Mouse (Mus musculus): Measurements from ENCODE around the gene Sart1. TPM values are rescaled to one million over a fixed set of nuclear protein-coding genes. Genes with fewer than 3 reads are reported as not detected.

Gene Sart1
- polyA plus RNA-seq, 2 experiments: 66.4 to 67.1 TPM

DNA sequence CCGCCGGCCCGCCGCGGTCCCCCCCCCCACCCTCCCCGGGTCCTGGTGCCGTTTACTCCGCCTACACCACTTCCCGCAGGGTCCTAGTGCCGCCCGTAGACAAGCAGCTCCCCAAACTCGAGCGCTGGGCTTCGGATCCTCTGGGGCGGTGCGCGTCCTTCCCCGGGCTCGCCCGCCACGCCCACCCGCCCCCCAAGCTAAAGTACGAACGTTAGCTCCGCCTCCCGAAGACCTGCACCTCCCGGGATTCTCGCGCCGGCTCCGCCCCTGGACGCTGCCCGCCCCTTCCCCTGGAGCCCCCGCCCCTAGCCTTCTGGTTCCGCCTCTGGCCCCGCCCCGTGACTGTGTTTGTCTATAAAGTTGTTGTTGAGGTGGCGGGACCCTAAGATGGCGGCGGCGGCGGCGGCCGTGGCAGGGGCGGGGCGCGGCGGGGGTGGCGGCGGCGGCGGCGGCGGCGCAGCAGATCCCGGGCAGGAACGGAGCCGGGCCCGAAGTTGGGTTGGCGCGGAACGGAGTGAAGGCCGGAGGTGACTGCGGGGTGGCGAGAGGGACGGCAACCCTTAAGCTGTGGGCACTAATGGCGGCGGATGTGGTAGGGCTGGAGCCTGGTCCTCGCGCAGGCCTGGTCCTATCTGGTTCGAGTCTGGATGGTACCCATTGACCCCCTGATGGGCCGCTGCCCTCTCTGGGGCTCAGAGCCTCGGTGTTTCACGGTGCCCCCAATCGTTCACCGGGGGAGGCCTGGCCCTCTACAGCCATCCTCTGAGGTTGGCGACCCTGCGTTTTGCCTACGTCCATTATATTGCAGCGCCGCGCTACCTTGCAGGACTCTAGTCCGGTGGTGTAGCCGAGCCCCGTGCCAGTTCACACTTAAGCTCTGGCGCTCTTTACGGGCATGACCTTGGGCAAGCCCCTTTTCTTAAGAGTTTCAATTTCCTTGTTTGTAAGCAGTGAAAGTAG, 36.6 kb upstream of the Sart1 start, which contains the start of the genes Drap1 and AI837181:
TSS of gene Drap1 (minus strand) at position 198 of the 960 bp plus-strand sequence.
TSS of gene AI837181 (plus strand) at position 363 of the 960 bp plus-strand sequence.
- peak; percentile 93 for ATAC-seq (ENCODE audit: low FRiP score, low read depth)
- under 1% methylated on average over 50 of the region's 87 CpGs for WGBS
- Histone ChIP-seq H3K27me3 (ENCODE audit: control insufficient read depth, insufficient read depth, low read length) (no peaks in the 10 kb centered on the region), H3K9me3 (ENCODE audit: control insufficient read depth, low read length) (no peaks in the 10 kb centered on the region), H3K4me1 (ENCODE audit: control insufficient read depth, insufficient read depth, low read length) (peaks cover 19% of the 10 kb centered on the region), H3K4me3 (replicated peaks; ENCODE audit: low read length) (peak within 1 kb of the TSS; percentile 91), H3K9ac (ENCODE audit: low read depth, low read length, severe bottlenecking) (peak within 1 kb of the TSS; percentile 90), H3K36me3 (ENCODE audit: control insufficient read depth, insufficient read depth, low read length) (peaks cover 55% of the 10 kb centered on the region), H3K27ac (replicated peaks; ENCODE audit: low read depth, low read length) (peak within 1 kb of the TSS; percentile 86), H3K4me2 (replicated peaks; ENCODE audit: low read depth, low read length, severe bottlenecking) (peak within 1 kb of the TSS; percentile 91)
- DNase-seq (ENCODE audit: low spot score): peak; percentile 98
- TF ChIP-seq POLR2A (IDR thresholded peaks at IDR 0.05; ENCODE audit: borderline replicate concordance, extremely low read depth, insufficient read depth, insufficient read length): 0 out of 2 replicates have a peak, but pooled peaks have one; percentile 31

DNA sequence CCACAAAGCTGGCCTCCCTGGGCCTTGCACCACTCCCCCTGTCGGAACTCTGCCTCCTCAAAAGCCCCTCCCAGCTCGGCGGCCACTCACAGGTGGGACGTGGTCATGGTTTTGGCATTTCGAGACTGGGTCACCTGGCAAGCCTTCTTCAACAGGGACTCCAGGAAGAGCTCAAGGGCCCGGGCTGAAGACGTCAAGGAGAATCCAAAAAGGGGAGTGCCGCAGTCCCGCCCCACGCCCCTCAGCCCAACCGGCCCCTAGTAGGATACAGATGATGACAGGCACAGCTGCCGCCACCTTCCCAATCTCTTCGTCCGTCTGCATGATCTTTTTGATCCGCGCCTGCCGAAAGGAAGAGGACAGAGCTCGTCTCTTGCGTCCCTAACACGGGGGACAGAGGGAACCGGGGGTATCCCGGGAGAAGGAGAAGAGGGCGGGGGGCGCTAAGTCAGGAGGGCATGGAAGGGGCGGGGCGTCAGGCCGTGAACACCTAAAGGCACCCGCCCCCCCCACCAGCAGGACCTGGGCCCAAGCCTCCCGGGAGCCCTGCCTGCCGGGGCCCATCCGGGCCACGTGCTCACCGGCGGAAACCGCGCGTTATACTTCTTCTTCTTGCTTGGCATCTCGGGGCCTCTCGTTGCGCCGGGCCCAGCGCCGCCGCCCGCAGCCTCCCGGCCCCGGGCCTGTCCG, 35.7 kb upstream of the Sart1 start:
- ATAC-seq (ENCODE audit: low FRiP score, low read depth): peak; percentile 67
- H3K4me3 ChIP-seq (replicated peaks; ENCODE audit: low read length): peak overlapping the region; percentile 91
- peak overlapping the region; percentile 83 for H3K9ac ChIP-seq (ENCODE audit: low read depth, low read length, severe bottlenecking)
- peaks cover 57% of the 10 kb centered on the region for H3K36me3 ChIP-seq (ENCODE audit: control insufficient read depth, insufficient read depth, low read length)
- WGBS: 0% methylated on average over 24 of the region's 48 CpGs
- peak; percentile 71 for DNase-seq (ENCODE audit: low spot score)
- H3K4me1 ChIP-seq (ENCODE audit: control insufficient read depth, insufficient read depth, low read length): peaks cover 19% of the 10 kb centered on the region
- no peaks in the 10 kb centered on the region for H3K27me3 ChIP-seq (ENCODE audit: control insufficient read depth, insufficient read depth, low read length)
- peak overlapping the region; percentile 86 for H3K27ac ChIP-seq (replicated peaks; ENCODE audit: low read depth, low read length)
- no peaks in the 10 kb centered on the region for H3K9me3 ChIP-seq (ENCODE audit: control insufficient read depth, low read length)
- H3K4me2 ChIP-seq (replicated peaks; ENCODE audit: low read depth, low read length, severe bottlenecking): peak overlapping the region; percentile 83
- TF ChIP-seq POLR2A (IDR thresholded peaks at IDR 0.05; ENCODE audit: borderline replicate concordance, extremely low read depth, insufficient read depth, insufficient read length): peak; percentile 47; the same call in 1 of the 2 replicates

DNA sequence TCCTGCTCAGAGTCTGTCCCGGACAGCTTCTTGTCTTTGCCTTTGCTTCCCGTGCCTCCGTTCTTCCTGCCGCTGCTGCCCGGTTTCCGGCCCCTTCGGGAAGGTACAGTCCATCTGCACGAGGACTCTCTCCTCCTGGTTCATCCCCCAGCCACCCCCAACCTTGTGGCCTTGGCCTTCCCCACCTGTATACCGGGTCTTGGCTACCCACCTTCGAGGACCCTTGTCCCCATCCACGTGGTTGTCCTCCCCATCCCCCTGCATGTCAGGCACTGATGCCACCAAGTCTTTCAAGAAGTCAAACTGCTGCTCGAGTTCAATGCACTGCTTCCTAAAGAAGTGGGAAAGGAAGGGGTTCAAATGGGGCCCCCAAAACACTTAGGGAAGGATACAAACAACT, 35.1 kb upstream of the Sart1 start:
- DNase-seq (ENCODE audit: low spot score) (no peak), ATAC-seq (ENCODE audit: low FRiP score, low read depth) (no peak)
- TF ChIP-seq POLR2A (IDR thresholded peaks at IDR 0.05; ENCODE audit: borderline replicate concordance, extremely low read depth, insufficient read depth, insufficient read length): no peak
- H3K27me3 ChIP-seq (ENCODE audit: control insufficient read depth, insufficient read depth, low read length): no peaks in the 10 kb centered on the region
- H3K4me3 ChIP-seq (replicated peaks; ENCODE audit: low read length): peak overlapping the region; percentile 91
- 61% methylated on average over 12 of the region's 12 CpGs for WGBS
- no peaks in the 10 kb centered on the region for H3K9me3 ChIP-seq (ENCODE audit: control insufficient read depth, low read length)
- H3K9ac ChIP-seq (ENCODE audit: low read depth, low read length, severe bottlenecking): peak overlapping the region; percentile 83
- peak overlapping the region; percentile 86 for H3K27ac ChIP-seq (replicated peaks; ENCODE audit: low read depth, low read length)
- H3K4me1 ChIP-seq (ENCODE audit: control insufficient read depth, insufficient read depth, low read length): peaks cover 19% of the 10 kb centered on the region
- peak overlapping the region; percentile 83 for H3K4me2 ChIP-seq (replicated peaks; ENCODE audit: low read depth, low read length, severe bottlenecking)
- peaks cover 57% of the 10 kb centered on the region for H3K36me3 ChIP-seq (ENCODE audit: control insufficient read depth, insufficient read depth, low read length)

DNA sequence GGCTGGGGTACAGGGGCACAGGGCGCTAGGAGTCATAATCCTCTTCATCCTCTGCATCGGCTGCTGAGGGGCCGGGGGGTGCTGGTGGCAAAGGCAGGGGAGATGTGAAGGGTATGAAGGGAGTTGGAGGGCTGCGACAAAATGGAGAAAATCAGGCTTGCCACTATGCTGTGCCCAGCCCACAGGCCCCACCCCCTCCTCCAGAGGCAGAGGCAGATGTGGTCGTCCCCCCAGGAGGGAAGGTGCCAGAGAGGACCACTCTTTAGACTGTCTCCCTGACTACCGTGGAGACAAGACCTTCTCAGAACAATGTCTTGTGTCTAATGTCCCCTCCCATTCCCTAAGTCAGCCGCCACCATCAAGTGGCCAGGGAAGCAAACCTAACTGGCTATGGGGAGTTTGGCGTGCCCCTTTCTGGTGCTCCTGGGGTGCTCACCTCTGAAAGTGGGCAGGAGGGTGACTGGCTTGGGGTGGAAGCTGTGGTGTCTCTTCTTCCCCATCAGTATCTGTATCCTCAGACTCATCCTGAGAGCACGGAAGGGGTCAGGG, 34.5 kb upstream of the Sart1 start:
- H3K4me1 ChIP-seq (ENCODE audit: control insufficient read depth, insufficient read depth, low read length): peaks cover 19% of the 10 kb centered on the region
- no peak overlapping the region for H3K27ac ChIP-seq (replicated peaks; ENCODE audit: low read depth, low read length)
- no peak for TF ChIP-seq POLR2A (IDR thresholded peaks at IDR 0.05; ENCODE audit: borderline replicate concordance, extremely low read depth, insufficient read depth, insufficient read length)
- H3K4me3 ChIP-seq (replicated peaks; ENCODE audit: low read length): peak overlapping the region; percentile 91; the same call in 1 of the 2 replicates
- no peak for ATAC-seq (ENCODE audit: low FRiP score, low read depth)
- 84% methylated on average over 9 of the region's 9 CpGs for WGBS
- 0 out of 2 replicates have a peak overlapping the region, but pooled peaks have one; percentile 83 for H3K9ac ChIP-seq (ENCODE audit: low read depth, low read length, severe bottlenecking)
- H3K9me3 ChIP-seq (ENCODE audit: control insufficient read depth, low read length): no peaks in the 10 kb centered on the region
- peak overlapping the region; percentile 83; the same call in 1 of the 2 replicates for H3K4me2 ChIP-seq (replicated peaks; ENCODE audit: low read depth, low read length, severe bottlenecking)
- H3K27me3 ChIP-seq (ENCODE audit: control insufficient read depth, insufficient read depth, low read length): no peaks in the 10 kb centered on the region
- H3K36me3 ChIP-seq (ENCODE audit: control insufficient read depth, insufficient read depth, low read length): peaks cover 58% of the 10 kb centered on the region
- no peak for DNase-seq (ENCODE audit: low spot score)

DNA sequence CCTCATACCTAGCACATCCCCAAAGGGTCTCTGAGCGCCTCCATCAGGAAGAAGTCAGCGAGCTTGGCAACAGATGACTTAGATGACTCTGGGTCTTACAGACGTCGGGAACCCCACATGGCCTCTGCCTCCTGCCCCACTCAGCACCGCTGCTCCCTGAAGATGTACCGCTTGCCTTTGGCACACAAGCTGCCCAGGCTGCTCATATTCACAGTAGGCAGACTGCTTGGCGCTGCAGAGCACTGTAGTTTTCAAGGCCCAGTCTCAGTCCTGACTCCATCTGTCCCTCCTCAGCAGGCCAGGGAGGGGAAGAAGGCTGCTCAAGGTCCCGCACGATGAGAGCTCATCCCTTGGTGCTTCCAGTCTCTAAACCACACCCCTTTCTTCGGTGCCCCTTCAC, 33.8 kb upstream of the Sart1 start:
- 89% methylated on average over 10 of the region's 10 CpGs for WGBS
- H3K36me3 ChIP-seq (ENCODE audit: control insufficient read depth, insufficient read depth, low read length): peaks cover 57% of the 10 kb centered on the region
- no peak for ATAC-seq (ENCODE audit: low FRiP score, low read depth)

More for the DNA sequence above, 33.8 kb upstream of the Sart1 start:
- Histone ChIP-seq H3K4me2 (replicated peaks; ENCODE audit: low read depth, low read length, severe bottlenecking) (0 out of 2 replicates have a peak overlapping the region, but pooled peaks have one; percentile 13), H3K9me3 (ENCODE audit: control insufficient read depth, low read length) (no peaks in the 10 kb centered on the region), H3K27ac (replicated peaks; ENCODE audit: low read depth, low read length) (no peak overlapping the region), H3K9ac (ENCODE audit: low read depth, low read length, severe bottlenecking) (no peak overlapping the region), H3K4me1 (ENCODE audit: control insufficient read depth, insufficient read depth, low read length) (peaks cover 19% of the 10 kb centered on the region), H3K4me3 (replicated peaks; ENCODE audit: low read length) (no peak overlapping the region), H3K27me3 (ENCODE audit: control insufficient read depth, insufficient read depth, low read length) (no peaks in the 10 kb centered on the region)
- DNase-seq (ENCODE audit: low spot score): no peak
- no peak for TF ChIP-seq POLR2A (IDR thresholded peaks at IDR 0.05; ENCODE audit: borderline replicate concordance, extremely low read depth, insufficient read depth, insufficient read length)
